Mouse (Mus musculus) kidney, embryonic 16.5 days (tissue): Measurements from ENCODE around the gene Sh3bgrl3. TPM values are rescaled to one million over a fixed set of nuclear protein-coding genes. Genes with fewer than 3 reads are reported as not detected.

Experiments used
- ATAC-seq: fragments of 200-750 bp; cut with Nextera tagmentation; 2 replicates; pipeline ENCODE4 v1.8.0; 2017; ENCODE audit warnings: moderate TSS enrichment; ENCODE audit not compliant: low FRiP score, low TSS enrichment
- H3K27ac ChIP-seq: fragments of 300-500 bp; sonication (generic); 2 replicates; pipeline ENCODE4 v1.5.1; 2014; ENCODE audit warnings: low read length
- H3K27me3 ChIP-seq: fragments of 300-500 bp; sonication (generic); 2 replicates; pipeline ENCODE4 v1.6.1; 2014; ENCODE audit warnings: low read length, control low read depth, mixed read lengths; ENCODE audit not compliant: insufficient read depth
- H3K36me3 ChIP-seq: fragments of 300-500 bp; sonication (generic); 2 replicates; pipeline ENCODE4 v1.6.1; 2014; ENCODE audit warnings: low read length, control low read depth, mixed read lengths; ENCODE audit not compliant: insufficient read depth
- H3K4me1 ChIP-seq: fragments of 300-500 bp; sonication (generic); 2 replicates; pipeline ENCODE4 v1.6.1; 2014; ENCODE audit warnings: low read length, control low read depth, mixed read lengths; ENCODE audit not compliant: insufficient read depth
- H3K4me2 ChIP-seq: fragments of 300-500 bp; sonication (generic); replicated peaks from 2 replicates; pipeline ENCODE4 v1.6.1; 2014; ENCODE audit warnings: low read depth, low read length
- H3K4me3 ChIP-seq: fragments of 300-500 bp; sonication (generic); 2 replicates; pipeline ENCODE4 v1.5.1; 2014; ENCODE audit warnings: mild to moderate bottlenecking, low read length
- H3K9ac ChIP-seq: fragments of 300-500 bp; sonication (generic); replicated peaks from 2 replicates; pipeline ENCODE4 v1.6.1; 2014; ENCODE audit warnings: low read length
- H3K9me3 ChIP-seq: fragments of 300-500 bp; sonication (generic); 2 replicates; pipeline ENCODE4 v1.6.1; 2016; ENCODE audit warnings: low read length, control low read depth
- WGBS: fragments of 180-500 bp; shearing (Covaris S2); extraction: QIAGEN DNeasy Blood & Tissue Kit; methylation state at CpG from one replicate; pipeline ENCODE4 v1.1.7; 2014; 5-methylcytosine and 5-hydroxymethylcytosine counted together
- polyA plus RNA-seq: library from polyadenylated mRNA; unstranded; fragments of >200 nt; fragmentation: Nextera tagmentation; extraction: Ambion mirVana; gene quantifications from 2 replicates; pipeline ENCODE4 v1.2.1, GENCODE M21; 2015

The Sh3bgrl3 gene
- polyA plus RNA-seq, 1 experiment from 2014 or later: 389 TPM

GRCm38 (mm10) chr4:134101979-134102741, 26.4 kb downstream of the Sh3bgrl3 start, which contains the start of gene Ubxn11:
Ubxn11 (plus strand) TSS chr4:134102570.
- Histone ChIP-seq H3K36me3 (no peaks in the 10 kb centered on the region), H3K27ac (no peak within 1 kb of the TSS), H3K9ac (peak within 1 kb of the TSS; percentile 67), H3K9me3 (no peaks in the 10 kb centered on the region), H3K4me1 (peaks cover 10% of the 10 kb centered on the region; the same call in 1 of the 2 replicates), H3K4me3 (peak within 1 kb of the TSS; percentile 65), H3K4me2 (peak within 1 kb of the TSS; percentile 62), H3K27me3 (no peaks in the 10 kb centered on the region)
- 18% methylated on average over 34 of the region's 34 CpGs for WGBS
- peak; percentile 97 for ATAC-seq

- no peaks in the 10 kb centered on the region for H3K9me3 ChIP-seq
Measured at GRCm38 (mm10) chr4:134100245-134100644, 28.3 kb downstream of the Sh3bgrl3 start.

GRCm38 (mm10) chr4:134098628-134099027, 30.0 kb downstream of the Sh3bgrl3 start:
- no peak overlapping the region for H3K4me2 ChIP-seq
- H3K9ac ChIP-seq: no peak overlapping the region
- 0 out of 2 replicates have a peak, but pooled peaks have one; percentile 30 for ATAC-seq
- H3K27me3 ChIP-seq: no peaks in the 10 kb centered on the region
- no peaks in the 10 kb centered on the region for H3K9me3 ChIP-seq
- peaks cover 10% of the 10 kb centered on the region; the same call in 1 of the 2 replicates for H3K4me1 ChIP-seq
- WGBS: 17% methylated on average over 8 of the region's 8 CpGs
- H3K27ac ChIP-seq: 0 out of 2 replicates have a peak overlapping the region, but pooled peaks have one; percentile 50
- no peaks in the 10 kb centered on the region for H3K36me3 ChIP-seq
- no peak overlapping the region for H3K4me3 ChIP-seq

More at GRCm38 (mm10) chr4:134100245-134100644, 28.3 kb downstream of the Sh3bgrl3 start:
- no peaks in the 10 kb centered on the region for H3K36me3 ChIP-seq
- H3K4me3 ChIP-seq: no peak overlapping the region
- no peak overlapping the region for H3K4me2 ChIP-seq
- ATAC-seq: no peak
- peaks cover 10% of the 10 kb centered on the region; the same call in 1 of the 2 replicates for H3K4me1 ChIP-seq
- no peaks in the 10 kb centered on the region for H3K27me3 ChIP-seq
- no peak overlapping the region for H3K27ac ChIP-seq
- no peak overlapping the region for H3K9ac ChIP-seq
- WGBS: 72% methylated on average over 4 of the region's 4 CpGs

- Histone ChIP-seq H3K4me2 (no peak overlapping the region), H3K4me1 (0 out of 2 replicates have a peak, but pooled peaks cover 4% of the 10 kb centered on the region), H3K27ac (no peak overlapping the region), H3K4me3 (no peak overlapping the region), H3K9me3 (no peaks in the 10 kb centered on the region), H3K27me3 (no peaks in the 10 kb centered on the region), H3K36me3 (no peaks in the 10 kb centered on the region), H3K9ac (no peak overlapping the region)
- WGBS: 77% methylated on average over 5 of the region's 5 CpGs
- no peak for ATAC-seq
Measured at GRCm38 (mm10) chr4:134097015-134097608, 31.5 kb downstream of the Sh3bgrl3 start.

GRCm38 (mm10) chr4:134096120-134096519, 32.5 kb downstream of the Sh3bgrl3 start:
- Histone ChIP-seq H3K4me1 (0 out of 2 replicates have a peak, but pooled peaks cover 4% of the 10 kb centered on the region), H3K36me3 (no peaks in the 10 kb centered on the region), H3K27ac (no peak overlapping the region), H3K9me3 (no peaks in the 10 kb centered on the region), H3K27me3 (no peaks in the 10 kb centered on the region), H3K4me3 (no peak overlapping the region), H3K4me2 (no peak overlapping the region), H3K9ac (no peak overlapping the region)
- 79% methylated on average over 3 of the region's 3 CpGs for WGBS
- ATAC-seq: no peak

GRCm38 (mm10) chr4:134094923-134095547, 33.6 kb downstream of the Sh3bgrl3 start, which contains the start of gene Cd52:
Cd52 (minus strand) TSS chr4:134095082.
- no peak within 1 kb of the TSS for H3K27ac ChIP-seq
- no peaks in the 10 kb centered on the region for H3K27me3 ChIP-seq
- whole genome bisulfite sequencing: 71% methylated on average over 3 of the region's 3 CpGs
- H3K4me1 ChIP-seq: 0 out of 2 replicates have a peak, but pooled peaks cover 4% of the 10 kb centered on the region
- no peak for ATAC-seq
- no peaks in the 10 kb centered on the region for H3K36me3 ChIP-seq
- no peak within 1 kb of the TSS for H3K4me3 ChIP-seq
- H3K4me2 ChIP-seq: no peak within 1 kb of the TSS
- no peak within 1 kb of the TSS for H3K9ac ChIP-seq
- no peaks in the 10 kb centered on the region for H3K9me3 ChIP-seq

- 84% methylated on average over 7 of the region's 7 CpGs for WGBS
- H3K9ac ChIP-seq: no peak overlapping the region
- 0 out of 2 replicates have a peak, but pooled peaks cover 4% of the 10 kb centered on the region for H3K4me1 ChIP-seq
- H3K36me3 ChIP-seq: no peaks in the 10 kb centered on the region
- H3K9me3 ChIP-seq: no peaks in the 10 kb centered on the region
- H3K4me2 ChIP-seq: no peak overlapping the region
- no peaks in the 10 kb centered on the region for H3K27me3 ChIP-seq
- no peak overlapping the region for H3K4me3 ChIP-seq
- ATAC-seq: no peak
- H3K27ac ChIP-seq: no peak overlapping the region
Measured at GRCm38 (mm10) chr4:134094004-134094564, 34.5 kb downstream of the Sh3bgrl3 start.

- no peak overlapping the region for H3K27ac ChIP-seq
- H3K9ac ChIP-seq: no peak overlapping the region
- H3K27me3 ChIP-seq: no peaks in the 10 kb centered on the region
- WGBS: 72% methylated on average over 6 of the region's 6 CpGs
- no peaks in the 10 kb centered on the region for H3K9me3 ChIP-seq
- ATAC-seq: no peak
- H3K4me2 ChIP-seq: no peak overlapping the region
- no peaks in the 10 kb centered on the region for H3K4me1 ChIP-seq
- no peaks in the 10 kb centered on the region for H3K36me3 ChIP-seq
- H3K4me3 ChIP-seq: no peak overlapping the region
Measured at GRCm38 (mm10) chr4:134092382-134093288, 36.0 kb downstream of the Sh3bgrl3 start.

GRCm38 (mm10) chr4:134091225-134091529, 37.4 kb downstream of the Sh3bgrl3 start:
- H3K9ac ChIP-seq: no peak overlapping the region
- no peak for ATAC-seq
- no peak overlapping the region for H3K4me2 ChIP-seq
- H3K4me1 ChIP-seq: no peaks in the 10 kb centered on the region
- H3K9me3 ChIP-seq: no peaks in the 10 kb centered on the region
- H3K27me3 ChIP-seq: no peaks in the 10 kb centered on the region
- no peaks in the 10 kb centered on the region for H3K36me3 ChIP-seq
- H3K4me3 ChIP-seq: no peak overlapping the region
- 90% methylated on average over 6 of the region's 6 CpGs for WGBS
- no peak overlapping the region for H3K27ac ChIP-seq
